Mouse (Mus musculus): Measurements from ENCODE around the gene Sh3bgrl.

Sh3bgrl gene

GRCm38 (mm10) chrX:109132463-109132862 is 37.3 kb downstream of the Sh3bgrl start:
- DNase-seq (ENCODE audit: low spot score), result no peak

DNA sequence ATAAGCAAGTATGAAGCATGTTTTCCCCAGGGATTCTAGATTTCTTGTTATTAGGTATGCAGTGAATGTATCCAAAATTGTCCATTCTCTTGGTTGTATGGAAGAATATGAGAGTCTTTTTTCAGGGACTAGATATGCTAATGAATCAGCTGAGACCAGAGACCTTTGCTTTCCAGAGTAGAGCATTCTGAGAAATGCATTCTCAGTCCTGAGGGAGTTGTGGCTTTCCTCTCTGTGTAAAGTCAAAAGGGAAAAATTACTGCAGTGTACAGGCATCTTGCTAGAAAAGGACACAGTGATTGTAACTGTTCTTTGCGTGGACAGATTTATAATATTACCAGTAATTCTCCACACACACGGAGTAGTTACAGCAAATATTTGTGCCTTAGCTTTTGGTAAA is 38.3 kb downstream of the Sh3bgrl start:
- DNase-seq (ENCODE audit: low spot score), result no peak

GRCm38 (mm10) chrX:109136306-109136705 is 41.1 kb downstream of the Sh3bgrl start:
- no peak for DNase-seq (ENCODE audit: low spot score)

DNA sequence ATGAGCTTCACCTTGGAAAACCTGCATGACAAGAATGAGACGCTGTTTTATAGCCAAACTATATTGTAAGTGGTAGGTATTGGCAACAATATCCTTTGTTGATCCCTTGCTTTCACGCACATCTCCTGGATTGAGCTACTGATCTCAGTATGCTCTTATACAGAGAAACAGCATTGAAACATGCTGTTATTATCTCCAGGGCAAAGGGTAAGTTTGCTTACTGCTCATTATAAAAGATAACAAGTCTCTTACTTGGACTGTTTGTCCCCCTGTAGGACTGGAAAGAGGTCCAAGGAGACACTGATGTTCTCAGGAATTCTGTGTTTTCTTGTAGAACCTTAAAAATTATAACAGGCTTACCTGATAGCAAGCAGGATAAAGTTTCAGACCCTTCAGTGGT is 41.7 kb downstream of the Sh3bgrl start:
- DNase-seq (ENCODE audit: low spot score), result no peak

DNA sequence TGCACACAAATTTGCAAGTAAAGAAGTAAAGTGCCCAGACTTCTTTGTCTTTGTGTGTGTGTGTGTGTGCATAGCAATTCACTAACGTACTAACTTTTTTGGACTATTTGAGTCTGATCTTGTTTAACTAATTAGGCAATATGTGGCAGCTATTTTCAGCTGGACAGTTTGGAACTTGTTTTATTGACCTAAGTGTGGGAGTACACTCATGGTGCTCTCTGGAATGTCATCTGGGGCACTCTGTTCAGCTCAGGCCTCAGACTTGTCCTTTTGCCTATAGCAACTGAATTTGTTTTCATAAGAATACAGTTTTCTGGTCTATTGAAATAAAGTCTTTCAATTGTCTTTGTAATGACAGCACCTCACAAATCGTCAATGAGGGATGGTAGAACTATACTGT is 42.1 kb downstream of the Sh3bgrl start:
- DNase-seq (ENCODE audit: low spot score), result no peak

- no peak for DNase-seq (ENCODE audit: low spot score)
Observed at GRCm38 (mm10) chrX:109141337-109141870, 46.2 kb downstream of the Sh3bgrl start.

DNA sequence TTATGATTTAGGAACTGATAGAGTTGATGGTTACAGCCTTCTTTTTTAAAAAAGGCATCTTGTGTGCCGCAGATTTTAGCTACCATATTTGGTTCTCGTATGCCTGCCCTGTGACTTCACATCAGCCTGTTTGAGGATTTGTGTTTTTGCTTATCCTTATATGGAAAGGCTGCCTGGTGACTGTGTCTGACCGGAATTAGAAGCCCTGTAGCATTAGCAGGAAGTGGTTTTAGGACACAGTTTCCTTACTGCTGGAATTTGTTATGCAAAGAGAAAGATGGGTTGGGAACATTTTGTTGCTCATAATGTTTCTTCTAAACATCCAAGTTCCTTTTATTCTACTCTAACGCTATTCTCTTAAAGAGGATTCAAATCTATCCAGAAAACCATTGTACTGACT is 47.1 kb downstream of the Sh3bgrl start:
- no peak for DNase-seq (ENCODE audit: low spot score)

GRCm38 (mm10) chrX:109145779-109146178 is 50.6 kb downstream of the Sh3bgrl start:
- DNase-seq (ENCODE audit: low spot score), result no peak

DNA sequence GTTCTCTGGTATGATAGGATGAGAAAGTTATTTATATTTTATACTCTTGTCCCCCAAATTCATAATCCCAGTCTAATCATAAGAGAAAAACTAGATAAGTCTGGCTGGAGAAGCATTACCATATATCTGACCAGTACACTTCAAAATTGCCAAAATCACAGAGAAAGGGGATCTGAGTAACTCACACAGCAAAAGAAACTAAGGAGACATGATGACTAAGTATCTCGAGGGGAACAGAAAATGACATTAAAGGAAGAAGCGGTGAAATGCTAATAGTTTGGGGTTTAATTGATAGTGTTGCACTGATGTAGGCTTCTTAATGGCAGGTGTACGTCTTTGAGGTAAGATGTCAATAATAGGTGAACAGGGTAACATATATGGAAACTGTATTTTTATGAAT is 51.9 kb downstream of the Sh3bgrl start:
- DNase-seq (ENCODE audit: low spot score), result no peak

DNA sequence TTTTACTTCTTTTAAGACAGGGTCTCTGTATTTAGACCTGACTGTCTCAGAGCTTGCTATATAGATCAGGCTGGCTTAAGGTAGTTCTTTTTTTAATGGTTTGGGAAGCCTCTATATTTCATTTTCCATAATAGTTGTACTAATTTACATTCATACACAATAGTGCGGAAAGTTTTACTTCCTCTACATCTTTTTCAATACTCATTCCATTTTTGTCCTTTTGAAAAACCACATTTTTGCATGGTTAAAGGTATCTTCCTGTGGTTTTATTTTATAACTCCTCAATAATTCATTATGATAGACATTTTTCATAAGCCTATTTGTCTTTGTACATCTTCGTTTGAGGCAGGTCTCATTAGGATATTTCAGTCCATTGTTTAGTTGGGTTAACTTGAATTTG is 56.1 kb downstream of the Sh3bgrl start:
- no peak for DNase-seq (ENCODE audit: low spot score)

- DNase-seq (ENCODE audit: low spot score), result no peak
Observed at GRCm38 (mm10) chrX:109160326-109160725, 65.2 kb downstream of the Sh3bgrl start.

- DNase-seq (ENCODE audit: low spot score), result no peak
Observed at GRCm38 (mm10) chrX:109160901-109161300, 65.7 kb downstream of the Sh3bgrl start.

GRCm38 (mm10) chrX:109175038-109175437 is 79.9 kb downstream of the Sh3bgrl start:
- no peak for DNase-seq (ENCODE audit: low spot score)

DNA sequence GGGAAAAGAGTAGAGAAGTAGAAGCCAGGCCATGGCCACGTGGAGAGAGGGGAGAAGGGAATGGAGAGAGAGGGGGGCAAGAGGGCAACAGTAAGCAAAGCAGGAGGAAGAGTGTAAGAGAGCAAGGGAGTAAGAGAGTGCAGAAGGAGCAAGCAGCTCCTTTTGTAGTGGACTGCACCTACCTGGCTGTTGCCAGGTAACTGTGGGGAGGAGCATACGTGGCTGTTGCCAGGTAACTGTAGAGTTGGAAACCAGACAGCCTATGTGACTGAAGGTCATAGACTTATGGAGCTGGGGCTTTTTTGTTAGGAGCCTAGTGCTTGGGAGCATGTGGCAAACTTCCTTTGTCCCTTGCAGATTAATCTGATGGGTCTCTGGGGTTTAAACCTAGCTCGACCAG is 80.3 kb downstream of the Sh3bgrl start:
- no peak for DNase-seq (ENCODE audit: low spot score)

DNA sequence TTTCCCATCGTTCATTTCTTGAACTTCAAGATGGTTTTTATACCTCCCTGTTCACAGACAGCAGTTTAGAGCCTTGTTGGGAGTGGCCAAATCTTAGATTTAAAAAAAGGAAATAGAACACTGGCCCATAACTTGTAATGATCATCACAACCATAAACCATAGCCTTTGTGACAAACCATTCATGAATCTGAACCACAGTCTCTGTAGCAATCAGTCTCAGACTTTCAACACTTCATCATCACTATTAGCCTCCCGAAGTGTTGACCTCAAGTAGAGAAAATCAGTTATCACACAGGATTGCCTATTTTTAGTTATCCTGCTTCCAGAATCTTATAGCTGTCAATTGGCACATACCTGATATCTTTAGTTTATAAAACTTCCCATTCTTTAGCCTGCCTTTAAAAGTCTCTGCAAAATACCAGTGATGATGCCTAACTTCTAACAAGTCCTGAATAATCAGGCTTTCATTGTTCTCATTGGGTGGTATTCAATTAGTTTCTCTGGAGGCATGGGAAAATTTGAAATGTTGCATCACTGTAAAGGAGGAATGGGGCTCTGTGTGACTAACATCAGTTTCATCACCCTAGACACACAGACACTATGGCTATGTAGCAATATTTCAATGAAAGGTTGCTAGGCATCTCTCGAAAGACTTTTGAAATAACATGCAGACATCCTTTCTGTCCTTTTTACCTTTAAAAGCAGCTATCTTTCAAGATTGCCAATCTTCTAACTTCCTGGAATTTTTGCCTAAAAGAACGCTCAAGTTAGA is 89.7 kb downstream of the Sh3bgrl start:
- no peak for DNase-seq (ENCODE audit: low spot score)

GRCm38 (mm10) chrX:109189607-109190006 is 94.4 kb downstream of the Sh3bgrl start:
- no peak for DNase-seq (ENCODE audit: low spot score)

GRCm38 (mm10) chrX:109190969-109191368 is 95.8 kb downstream of the Sh3bgrl start:
- DNase-seq (ENCODE audit: low spot score), result no peak

GRCm38 (mm10) chrX:109191436-109191835 is 96.3 kb downstream of the Sh3bgrl start:
- DNase-seq (ENCODE audit: low spot score), result peak; percentile 8

DNA sequence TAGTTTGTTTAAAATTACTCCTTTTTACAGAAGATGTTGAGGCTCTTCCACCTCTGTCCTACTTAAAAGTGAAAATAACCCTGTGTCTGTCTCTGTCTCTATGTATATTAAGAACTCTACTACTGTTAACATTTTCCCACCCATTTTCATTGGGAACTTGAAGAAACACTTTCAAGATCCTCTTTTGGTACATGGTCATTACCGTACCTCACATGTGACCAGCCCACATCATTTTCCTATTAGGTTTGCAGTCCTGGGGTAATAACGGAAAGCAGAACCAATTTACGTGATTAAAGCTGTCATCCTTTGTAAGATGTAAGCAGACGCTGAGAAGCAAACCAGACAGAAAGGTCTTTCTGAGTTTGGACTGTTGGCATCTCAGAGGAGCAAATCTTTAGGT is 101.3 kb downstream of the Sh3bgrl start, which contains the start of gene Gm6377:
Gene Gm6377 (plus strand): TSS at position 289 of the 400 bp plus-strand sequence.
- DNase-seq (ENCODE audit: low spot score), result no peak

GRCm38 (mm10) chrX:109207843-109208242 is 112.7 kb downstream of the Sh3bgrl start:
- DNase-seq (ENCODE audit: low spot score), result no peak

GRCm38 (mm10) chrX:109228720-109229119 is 133.6 kb downstream of the Sh3bgrl start:
- no peak for DNase-seq (ENCODE audit: low spot score)

GRCm38 (mm10) chrX:109235383-109236036 is 140.3 kb downstream of the Sh3bgrl start:
- no peak for DNase-seq (ENCODE audit: low spot score)

DNA sequence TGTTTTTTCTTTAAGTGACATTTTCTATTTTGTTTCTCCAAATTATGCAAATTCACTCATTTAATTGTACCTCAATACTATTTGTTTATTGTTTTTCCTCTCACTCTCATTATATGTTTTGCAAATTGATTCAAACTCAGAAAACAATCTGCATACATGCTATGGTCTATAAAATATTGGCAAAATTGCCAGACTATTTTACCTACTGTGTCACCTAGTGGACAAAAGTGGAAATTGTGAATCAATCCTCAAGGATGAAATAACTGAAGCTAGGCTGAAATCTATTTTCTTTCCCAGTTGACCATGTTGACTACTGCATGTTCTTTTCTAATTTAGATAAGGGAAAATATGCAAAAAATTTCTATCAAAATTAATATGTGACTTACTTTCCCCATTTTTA is 143.0 kb downstream of the Sh3bgrl start:
- DNase-seq (ENCODE audit: low spot score), result peak; percentile 23
